Mouse (Mus musculus) 3134 (cell line): Measurements from ENCODE around the gene Ranbp17.

Experiments
- DNase-seq: peaks from one replicate; pipeline ENCODE4 v3.0.0-alpha.2; 2011; ENCODE audit warnings: low spot score; ENCODE audit not compliant: insufficient read length; ENCODE audit errors: extremely low read depth

The Ranbp17 gene

GRCm38 (mm10) chr11:33422226-33422625 lies 91.3 kb downstream of the Ranbp17 start:
- no peak for DNase-seq

- DNase-seq: no peak
These were observed 108.9 kb downstream of the Ranbp17 start for GRCm38 (mm10) chr11:33404651-33405050.

DNA sequence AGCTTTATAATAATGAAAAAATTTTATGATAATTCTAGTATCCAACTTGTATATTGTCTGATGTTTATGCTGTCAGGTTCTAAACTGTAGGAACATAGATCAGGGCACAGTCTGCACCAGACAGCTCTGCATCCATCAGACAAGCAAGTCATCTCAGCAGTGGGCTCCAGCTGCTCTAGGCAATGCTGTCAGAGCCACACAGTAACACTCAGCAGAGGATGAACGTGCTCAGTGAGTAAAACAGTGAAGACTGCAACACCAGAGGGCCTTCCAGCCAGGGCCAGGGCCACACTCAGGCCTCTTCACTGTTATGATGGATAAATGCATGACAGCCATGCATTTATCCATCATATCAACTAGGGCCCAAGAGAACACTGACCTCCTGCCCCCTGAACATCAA lies 114.2 kb downstream of the Ranbp17 start:
- no peak for DNase-seq

DNA sequence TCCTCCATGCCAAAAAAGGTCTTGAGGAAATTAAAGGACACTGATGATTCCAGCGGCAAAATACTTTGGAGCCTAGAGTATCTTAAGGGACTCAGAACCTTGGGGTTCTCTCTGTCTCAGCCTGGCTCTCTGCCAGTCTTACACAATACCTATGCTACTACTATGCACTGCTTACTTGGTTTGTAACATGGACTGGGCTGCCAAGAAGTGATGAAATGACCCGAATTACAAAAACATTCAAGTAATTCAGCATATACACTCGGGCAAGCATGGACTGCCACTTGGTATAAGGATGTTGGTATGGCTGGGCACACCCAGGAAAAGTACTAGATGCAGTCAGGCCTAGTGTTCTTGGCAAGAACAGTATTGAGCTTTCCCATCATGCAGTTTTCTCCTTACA lies 114.8 kb downstream of the Ranbp17 start:
- no peak for DNase-seq

DNA sequence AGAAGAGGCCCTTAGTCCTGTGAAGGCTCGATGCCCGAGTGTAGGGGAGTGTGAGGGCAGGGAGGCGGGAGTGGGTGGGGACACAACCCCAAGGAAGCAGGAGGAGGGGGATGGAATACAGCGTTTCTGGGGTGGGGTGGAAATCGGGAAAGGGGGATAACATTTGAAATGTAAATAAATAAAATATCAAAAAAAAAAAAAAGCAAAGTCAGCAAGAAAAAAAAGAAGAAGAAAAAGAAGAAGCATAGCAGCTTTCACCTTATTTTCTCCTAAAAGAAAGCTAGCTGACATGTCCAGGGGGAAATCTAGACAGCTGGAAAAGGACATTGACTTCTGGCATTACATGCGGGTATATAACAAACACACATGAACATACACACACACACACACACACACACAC lies 117.3 kb downstream of the Ranbp17 start:
- no peak for DNase-seq

DNA sequence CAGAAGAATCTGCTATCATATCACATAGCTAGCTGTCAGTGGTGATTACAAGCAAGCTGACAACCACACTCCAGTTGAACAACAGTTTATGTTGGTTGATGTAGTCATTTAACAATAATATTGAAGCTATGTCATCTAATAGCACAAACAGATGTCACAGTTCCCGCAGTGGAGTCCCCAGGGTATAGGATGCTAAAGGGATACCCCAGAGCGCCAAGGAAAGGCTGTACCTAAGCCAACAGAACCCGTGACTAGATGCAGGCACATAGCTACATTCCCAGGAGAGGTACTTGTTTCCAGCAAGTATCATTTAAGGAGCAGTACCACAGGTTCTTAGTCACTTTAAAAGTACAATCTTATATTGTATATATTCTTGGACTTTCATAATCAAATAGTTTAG lies 119.5 kb downstream of the Ranbp17 start:
- DNase-seq: no peak

DNA sequence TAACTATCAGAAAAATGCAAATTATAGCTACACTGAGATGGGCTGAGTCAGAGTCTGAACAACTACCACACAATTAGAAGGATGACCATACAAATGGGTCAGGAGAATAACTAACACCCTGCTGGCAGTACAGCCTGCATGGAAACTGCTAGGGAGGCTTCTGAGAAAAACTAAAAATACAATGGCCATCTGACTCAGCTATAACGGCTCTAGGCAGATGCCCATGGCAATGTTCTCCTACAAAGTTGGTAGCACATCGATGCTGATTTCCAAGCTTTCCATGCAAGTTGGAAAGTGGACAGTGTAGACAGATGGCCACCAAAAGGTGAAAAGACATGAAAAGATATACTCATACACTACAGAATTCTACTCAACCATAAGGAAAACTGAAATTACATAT lies 124.9 kb downstream of the Ranbp17 start:
- no peak for DNase-seq

GRCm38 (mm10) chr11:33361867-33362266 lies 151.7 kb downstream of the Ranbp17 start:
- DNase-seq: no peak

DNA sequence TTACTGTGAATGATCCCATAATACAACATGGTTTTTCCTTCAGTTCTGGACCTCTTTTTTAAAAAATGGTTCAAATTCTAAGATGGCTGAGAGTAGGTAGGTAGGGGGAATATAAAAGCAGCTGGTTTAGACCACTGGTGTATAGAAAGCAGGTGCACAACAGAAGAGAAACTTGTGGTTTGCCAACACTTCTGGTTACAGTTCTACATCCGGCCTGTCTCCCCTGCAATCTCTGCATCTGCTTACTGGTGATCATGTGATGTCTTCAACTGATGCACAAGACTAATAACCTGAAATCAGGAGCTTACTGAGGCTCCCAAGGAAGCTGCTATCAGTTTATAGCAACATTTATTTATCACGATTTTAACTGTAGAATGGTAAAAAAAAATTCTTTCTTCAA lies 164.3 kb downstream of the Ranbp17 start:
- no peak for DNase-seq

DNA sequence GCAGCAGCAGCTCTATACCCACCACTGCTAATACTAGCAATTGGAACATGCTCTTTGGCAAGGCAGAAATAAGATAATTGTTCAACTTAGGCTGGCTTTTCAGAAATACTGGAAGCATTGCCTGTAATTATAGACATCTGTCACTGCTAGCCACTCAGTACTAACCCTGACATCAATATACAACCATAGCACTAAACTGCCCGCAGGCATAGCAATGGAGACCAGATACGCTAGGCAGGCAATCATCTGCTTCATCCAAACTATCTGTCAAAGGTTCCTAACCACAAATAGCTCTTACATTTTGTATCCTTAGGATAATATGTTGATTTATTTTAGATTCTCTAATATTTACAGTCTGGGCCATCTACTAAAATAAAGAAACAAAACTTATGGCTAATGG lies 171.5 kb downstream of the Ranbp17 start:
- DNase-seq: no peak

DNA sequence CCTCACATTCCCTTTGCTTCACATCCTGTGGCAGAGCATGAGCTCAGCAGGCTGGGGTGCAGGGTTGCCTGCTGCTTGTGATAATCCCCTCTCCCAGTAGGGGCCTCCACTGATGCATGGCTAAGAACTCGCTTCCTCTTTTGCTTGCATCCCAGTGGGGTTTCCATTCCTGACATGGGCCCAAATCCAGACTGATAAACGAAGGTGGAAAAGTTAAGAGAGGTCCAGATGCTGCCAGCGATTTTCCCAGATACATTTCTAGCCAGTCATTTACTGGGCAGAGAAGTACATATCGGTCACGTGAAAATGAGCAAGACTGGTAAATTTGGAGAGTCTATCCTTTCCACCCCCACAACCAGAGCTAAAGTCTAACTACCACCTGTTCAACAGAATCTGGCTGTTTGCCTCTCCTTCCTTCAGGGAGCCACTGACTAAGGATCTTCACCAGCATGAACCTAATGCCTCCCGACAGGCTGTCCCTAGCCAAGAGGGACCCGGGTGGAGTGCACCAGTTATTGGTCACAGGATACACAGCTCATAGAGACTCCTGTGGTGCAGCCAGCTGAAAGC lies 176.9 kb downstream of the Ranbp17 start:
- DNase-seq: no peak

- no peak for DNase-seq
These were observed 177.9 kb downstream of the Ranbp17 start for GRCm38 (mm10) chr11:33335616-33336015.

GRCm38 (mm10) chr11:33332137-33332536 lies 181.4 kb downstream of the Ranbp17 start:
- DNase-seq: no peak

DNA sequence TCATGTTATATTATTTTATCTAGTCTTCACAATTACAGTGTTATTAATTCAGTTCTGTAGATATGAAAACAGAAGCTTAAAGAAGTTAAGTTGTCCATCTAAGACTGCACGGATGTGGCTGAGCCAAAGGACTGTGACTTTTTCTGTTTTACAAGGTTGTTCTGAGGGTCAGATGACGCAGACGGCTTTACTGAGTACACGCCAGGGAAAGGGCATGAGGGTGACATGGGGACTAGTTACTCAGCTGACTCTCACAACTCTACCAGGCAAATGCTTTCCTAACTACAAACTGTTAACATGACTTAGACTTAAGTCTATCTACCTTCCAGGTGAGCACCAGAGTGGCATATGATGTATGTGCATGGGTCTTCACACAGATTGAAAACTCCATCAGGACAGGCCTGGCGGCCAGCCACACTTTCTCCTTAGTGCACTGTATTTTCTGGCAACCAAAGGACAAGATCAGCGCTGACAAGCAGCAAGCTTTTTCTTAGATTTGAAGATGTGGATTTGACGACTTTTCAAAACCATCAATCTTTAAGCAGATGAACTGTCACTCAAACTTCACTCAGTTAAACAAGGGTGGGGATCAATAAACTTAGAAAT lies 194.4 kb downstream of the Ranbp17 start:
- no peak for DNase-seq

- DNase-seq: no peak
These were observed 204.0 kb downstream of the Ranbp17 start for GRCm38 (mm10) chr11:33309566-33309965.

DNA sequence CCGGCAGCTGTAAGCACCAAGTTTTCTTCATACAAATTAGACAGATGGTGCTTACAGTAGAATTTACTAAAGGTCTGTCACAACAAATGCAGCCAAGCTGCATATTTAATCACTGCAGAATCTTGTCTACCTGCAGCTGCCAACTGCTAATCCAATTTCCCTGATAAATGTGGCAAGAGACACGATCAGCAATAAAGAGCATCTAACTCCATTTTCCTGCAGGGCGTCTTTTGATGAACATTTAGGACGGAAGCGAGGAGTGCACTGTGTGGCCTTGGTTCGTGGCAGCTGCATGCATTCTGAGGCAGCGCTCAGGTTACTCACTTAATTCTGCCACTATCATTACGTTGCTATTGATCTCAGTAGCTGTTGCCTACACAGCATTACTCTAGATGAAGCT lies 212.7 kb downstream of the Ranbp17 start:
- no peak for DNase-seq

DNA sequence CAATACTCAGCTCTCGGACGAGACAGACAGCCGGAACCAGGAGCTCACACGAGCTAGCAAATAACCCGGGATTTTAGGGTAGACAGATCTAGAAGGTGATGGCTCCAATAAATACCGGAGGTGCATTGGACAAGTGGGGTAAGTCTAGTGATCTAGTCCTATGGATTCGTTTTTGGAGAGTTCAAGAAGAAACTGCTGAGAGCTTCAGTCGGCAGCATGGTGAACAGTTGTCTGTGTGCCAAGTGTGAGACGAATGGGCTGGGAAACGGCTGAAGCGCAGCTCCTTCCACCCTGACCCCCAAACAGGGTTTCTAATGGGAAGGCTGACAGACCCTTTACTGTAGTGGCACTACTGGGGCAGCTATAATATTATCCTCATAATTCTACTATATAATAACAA lies 214.2 kb downstream of the Ranbp17 start:
- DNase-seq: no peak

GRCm38 (mm10) chr11:33297121-33297520 lies 216.4 kb downstream of the Ranbp17 start:
- no peak for DNase-seq

GRCm38 (mm10) chr11:33295422-33295821 lies 218.1 kb downstream of the Ranbp17 start:
- no peak for DNase-seq

DNA sequence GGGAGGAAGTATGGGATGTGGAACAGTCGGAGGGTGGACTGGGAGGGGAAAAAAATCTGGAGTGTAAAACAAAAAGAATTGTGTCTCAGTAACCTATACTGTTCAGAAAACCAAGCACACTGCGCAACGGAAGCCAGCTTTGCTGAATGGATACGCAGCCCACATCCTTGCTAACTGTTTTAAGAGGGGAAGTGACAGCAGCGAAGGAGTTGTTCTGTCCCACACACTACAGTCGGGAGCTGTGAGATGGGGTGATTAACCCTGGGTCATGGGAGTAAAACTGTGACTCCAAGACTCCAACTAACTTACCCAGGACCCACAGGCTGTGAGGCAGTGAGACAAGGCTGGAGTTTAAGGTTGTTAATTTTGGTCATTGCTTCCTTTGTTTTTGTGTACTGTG lies 219.5 kb downstream of the Ranbp17 start:
- DNase-seq: no peak

- no peak for DNase-seq
These were observed 235.0 kb downstream of the Ranbp17 start for GRCm38 (mm10) chr11:33278571-33278970.

DNA sequence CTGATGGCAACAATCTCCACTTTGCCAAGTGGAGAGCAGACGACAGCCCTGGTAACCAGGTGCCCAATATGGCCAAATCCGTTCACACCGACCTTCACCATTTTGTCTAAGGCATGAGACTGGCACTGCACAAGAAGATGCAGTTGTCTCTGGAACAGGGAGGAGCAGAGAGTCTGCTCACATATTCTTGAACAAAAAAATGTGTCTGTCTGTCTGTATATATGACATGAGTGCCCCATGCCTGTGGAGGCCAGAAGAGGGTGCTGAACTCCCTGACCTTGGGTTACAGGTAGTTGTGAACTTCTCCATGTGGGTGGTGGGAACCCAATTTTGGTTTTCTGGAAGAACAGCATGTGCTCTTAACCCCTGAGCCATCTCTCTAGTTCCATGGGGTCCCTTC lies 236.9 kb downstream of the Ranbp17 start, which contains the start of gene Gm12117:
Gene Gm12117, minus strand, starts transcription at position 101 of the 400 bp plus-strand sequence.
- no peak for DNase-seq

DNA sequence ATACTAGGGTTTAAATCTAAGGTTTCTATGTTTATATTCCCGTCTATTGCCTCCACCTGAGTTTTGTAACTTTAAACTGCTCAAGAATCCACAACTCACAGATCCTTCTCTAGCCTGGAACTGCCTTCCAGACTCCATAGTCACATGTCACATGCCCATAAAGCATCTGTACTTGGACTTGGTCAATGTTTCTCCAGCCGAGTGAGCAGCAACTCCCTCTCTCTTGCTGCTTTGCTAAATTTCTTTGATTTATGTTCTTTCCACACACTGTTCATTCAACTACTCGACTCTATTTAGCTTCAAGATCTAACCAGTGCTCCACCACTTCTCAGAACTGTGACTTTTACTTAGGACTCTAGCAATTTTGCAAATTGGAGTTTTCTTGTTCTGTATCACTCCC lies 238.7 kb downstream of the Ranbp17 start:
- no peak for DNase-seq
